Mouse (Mus musculus): ENCODE results near the gene Capn7. TPM values are rescaled to one million over a fixed set of nuclear protein-coding genes. Genes with fewer than 3 reads are reported as not detected.

Capn7 gene
- total RNA-seq (2021) = 10 to 100 TPM; 27.2 to 30.2 TPM
- long read RNA-seq, experiment 1, transcript Capn7-201 (21 exons, 3,648 nt) = major isoform, 57 of 83 reads
- long read RNA-seq, experiment 1, partial matches to known transcripts = 2 of 83 reads
- long read RNA-seq, experiment 1, other reads (novel, unspliced or antisense) = 24 of 83 reads
- long read RNA-seq, experiment 2, transcript Capn7-201 (21 exons, 3,648 nt) = major isoform, 35 of 53 reads
- long read RNA-seq, experiment 2, partial matches to known transcripts = 1 of 53 reads
- long read RNA-seq, experiment 2, other reads (novel, unspliced or antisense) = 17 of 53 reads

- DNase-seq (ENCODE audit: low spot score) = peak; percentile 98
Measured at GRCm38 (mm10) chr14:31336369-31337155, at the start of gene Capn7. TSS of gene Capn7 (plus strand) at chr14:31336638.

GRCm38 (mm10) chr14:31313192-31313591, 23.2 kb upstream of the Capn7 start:
- no peak for DNase-seq (ENCODE audit: low spot score)

GRCm38 (mm10) chr14:31316613-31317012, 19.8 kb upstream of the Capn7 start:
- DNase-seq (ENCODE audit: low spot score) = no peak

- DNase-seq (ENCODE audit: low spot score) = no peak
Measured at GRCm38 (mm10) chr14:31317754-31318153, 18.7 kb upstream of the Capn7 start.

- no peak for DNase-seq (ENCODE audit: low spot score)
Measured at GRCm38 (mm10) chr14:31319546-31319945, 16.9 kb upstream of the Capn7 start.

GRCm38 (mm10) chr14:31321181-31321580, 15.3 kb upstream of the Capn7 start:
- DNase-seq (ENCODE audit: low spot score) = no peak

GRCm38 (mm10) chr14:31322191-31322590, 14.2 kb upstream of the Capn7 start:
- DNase-seq (ENCODE audit: low spot score) = no peak

- DNase-seq (ENCODE audit: low spot score) = no peak
Measured at GRCm38 (mm10) chr14:31323189-31323588, 13.2 kb upstream of the Capn7 start.

- peak; percentile 14 for DNase-seq (ENCODE audit: low spot score)
Measured at GRCm38 (mm10) chr14:31323849-31324792, 12.3 kb upstream of the Capn7 start, which contains the start of gene Dnah1. TSS of gene Dnah1 (minus strand) at chr14:31323896.

- DNase-seq (ENCODE audit: low spot score) = no peak
Measured at GRCm38 (mm10) chr14:31324851-31325250, 11.6 kb upstream of the Capn7 start.

GRCm38 (mm10) chr14:31325551-31325950, 10.9 kb upstream of the Capn7 start:
- no peak for DNase-seq (ENCODE audit: low spot score)

GRCm38 (mm10) chr14:31326770-31327169, 9.7 kb upstream of the Capn7 start:
- DNase-seq (ENCODE audit: low spot score) = no peak

GRCm38 (mm10) chr14:31327196-31327595, 9.2 kb upstream of the Capn7 start:
- DNase-seq (ENCODE audit: low spot score) = no peak

- DNase-seq (ENCODE audit: low spot score) = no peak
Measured at GRCm38 (mm10) chr14:31327681-31328080, 8.8 kb upstream of the Capn7 start.

- no peak for DNase-seq (ENCODE audit: low spot score)
Measured at GRCm38 (mm10) chr14:31329741-31330140, 6.7 kb upstream of the Capn7 start.

GRCm38 (mm10) chr14:31330957-31331356, 5.5 kb upstream of the Capn7 start:
- DNase-seq (ENCODE audit: low spot score) = no peak

- no peak for DNase-seq (ENCODE audit: low spot score)
Measured at GRCm38 (mm10) chr14:31335765-31336164, 673 bp upstream of the Capn7 start.

- no peak for DNase-seq (ENCODE audit: low spot score)
Measured at GRCm38 (mm10) chr14:31337406-31337805, 968 bp downstream of the Capn7 start.

GRCm38 (mm10) chr14:31337947-31338346, 1.5 kb downstream of the Capn7 start:
- DNase-seq (ENCODE audit: low spot score) = no peak

GRCm38 (mm10) chr14:31343241-31343640, 6.8 kb downstream of the Capn7 start:
- peak; percentile 14 for DNase-seq (ENCODE audit: low spot score)

- DNase-seq (ENCODE audit: low spot score) = no peak
Measured at GRCm38 (mm10) chr14:31345367-31345766, 8.9 kb downstream of the Capn7 start.

GRCm38 (mm10) chr14:31362236-31362635, 25.8 kb downstream of the Capn7 start:
- no peak for DNase-seq (ENCODE audit: low spot score)

Data from gastrocnemius, adult 18-20 months (tissue).